Mouse (Mus musculus) kidney, adult 2 months (tissue): ENCODE results near the gene Gpr87.

ENCODE experiments used
- CTCF ChIP-seq: fragments of 200-500 bp; conservative IDR thresholded peaks from 2 replicates; pipeline ENCODE4 v1.5.1; 2011; ENCODE audit warnings: low read depth, mild to moderate bottlenecking, control low read depth, low read length, moderate library complexity, mixed read lengths; ENCODE audit not compliant: insufficient read depth, insufficient read length
- POLR2A ChIP-seq: fragments of 200-500 bp; IDR thresholded peaks from one replicate; pipeline ENCODE4 v1.6.1; 2011; ENCODE audit warnings: low read depth, low read length, control low read depth

DNA sequence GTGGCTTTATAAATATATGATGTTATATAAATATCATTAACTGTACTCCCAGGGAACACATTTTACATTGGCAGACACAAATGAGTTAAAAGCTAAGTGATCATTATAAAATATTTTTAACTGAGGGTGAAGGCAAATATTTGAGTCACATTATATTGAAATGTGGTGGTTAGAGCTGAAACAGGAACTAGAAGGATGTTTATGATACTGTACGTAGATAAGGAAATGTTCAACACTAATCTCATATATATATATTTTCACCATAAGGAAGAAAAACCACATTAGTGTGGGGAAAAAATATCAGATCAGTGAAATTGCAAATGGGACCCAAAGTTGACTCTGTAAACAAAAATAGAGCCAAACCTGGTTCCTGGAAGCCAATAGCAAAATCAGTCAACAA, 34.4 kb downstream of the Gpr87 start:
- no peak for TF ChIP-seq POLR2A
- TF ChIP-seq CTCF = no peak
